In genomic region chr19:50264450-50264849, GRCm38 (mm10) we compare ENCODE assay signal across 9 mouse cellular contexts.
DNase-seq lines count a peak whose midpoint lies in the region; ATAC-seq and TF ChIP-seq lines count a peak whose summit lies in the region.
"Had no signal": no experiment of that assay in that cellular context is flagged by ENCODE, and none has a peak within 500 bp of the region (broad histone marks: within the 10 kb centered on the region; RNA-seq: fewer than 3 reads in every experiment).

No protein-coding gene starts in this region.

- no peak overlapping the region for H3K9ac ChIP-seq in liver, adult 2 months (ENCODE audit: low read depth, low read length)
- H3K9ac ChIP-seq in liver, embryonic 12.5 days: no peak overlapping the region
- H3K9ac ChIP-seq in intestine, embryonic 16.5 days (ENCODE audit: low read depth, low read length): no peak overlapping the region
- H3K9ac ChIP-seq in heart, embryonic 12.5 days: no peak overlapping the region
- H3K9ac ChIP-seq: embryonic facial prominence, embryonic 12.5 days had no signal

- ATAC-seq in liver, embryonic 12.5 days: no peak
- no peak for ATAC-seq in intestine, embryonic 16.5 days
- ATAC-seq in heart, embryonic 12.5 days (ENCODE audit: insufficient number of reproducible peaks, low FRiP score): no peak

- H3K9me3 ChIP-seq in liver, embryonic 12.5 days (replicated peaks): no peaks in the 10 kb centered on the region
- no peaks in the 10 kb centered on the region for H3K9me3 ChIP-seq in intestine, embryonic 16.5 days (ENCODE audit: control insufficient read depth, low read length)
- no peaks in the 10 kb centered on the region for H3K9me3 ChIP-seq in heart, embryonic 12.5 days (replicated peaks)
- H3K9me3 ChIP-seq: embryonic facial prominence, embryonic 12.5 days had no signal

- peak; percentile 23 to 26 for DNase-seq in adrenal gland, adult 18-20 months (ENCODE audit: low spot score in 2 of 2)
- DNase-seq in adrenal gland, adult 8-10 months: no peak
- peak; percentile 3 for DNase-seq in liver, adult 2 months (ENCODE audit: extremely low read depth, low read depth, low spot score)
- peak; percentile 18 to 54 for DNase-seq in adrenal gland, postnatal 36 days
- DNase-seq in layer of hippocampus, adult 2 months (ENCODE audit: low spot score in 2 of 2): peak in 1 of 2 experiments; percentile 43

- WGBS in liver, adult 2 months: 59% methylated on average over 1 of the region's 1 CpGs
- 36% methylated on average over 1 of the region's 1 CpGs for WGBS in liver, embryonic 12.5 days (ENCODE audit: insufficient replicate concordance)
- WGBS in intestine, embryonic 16.5 days: 81% methylated on average over 1 of the region's 1 CpGs
- 73% methylated on average over 1 of the region's 1 CpGs for WGBS in heart, embryonic 12.5 days

- no peaks in the 10 kb centered on the region for H3K79me2 ChIP-seq in liver, adult 2 months (ENCODE audit: control insufficient read depth, insufficient read depth, low read length)

- H3K4me3 ChIP-seq in liver, adult 2 months (ENCODE audit: insufficient read depth, low read depth, low read length): no peak overlapping the region
- no peak overlapping the region for H3K4me3 ChIP-seq in liver, embryonic 12.5 days
- H3K4me3 ChIP-seq in layer of hippocampus, adult 2 months: no peak overlapping the region
- no peak overlapping the region for H3K4me3 ChIP-seq in intestine, embryonic 16.5 days (ENCODE audit: low read length)
- H3K4me3 ChIP-seq in heart, embryonic 12.5 days: no peak overlapping the region
- H3K4me3 ChIP-seq: embryonic facial prominence, embryonic 12.5 days had no signal

- H3K27me3 ChIP-seq in liver, adult 2 months (ENCODE audit: control insufficient read depth, insufficient read depth, low read length): no peaks in the 10 kb centered on the region
- no peaks in the 10 kb centered on the region for H3K27me3 ChIP-seq in liver, embryonic 12.5 days (replicated peaks)
- H3K27me3 ChIP-seq in intestine, embryonic 16.5 days (replicated peaks; ENCODE audit: control insufficient read depth, insufficient read depth, low read length): no peaks in the 10 kb centered on the region
- no peaks in the 10 kb centered on the region; the same call in 1 of the 2 replicates for H3K27me3 ChIP-seq in heart, embryonic 12.5 days (replicated peaks)
- H3K27me3 ChIP-seq: embryonic facial prominence, embryonic 12.5 days had no signal

- no peak overlapping the region for H3K27ac ChIP-seq in liver, adult 2 months (replicated peaks; ENCODE audit: insufficient read depth, low read depth, low read length)
- no peak overlapping the region for H3K27ac ChIP-seq in liver, embryonic 12.5 days
- H3K27ac ChIP-seq in layer of hippocampus, adult 2 months: no peak overlapping the region
- H3K27ac ChIP-seq in intestine, embryonic 16.5 days (ENCODE audit: low read length): no peak overlapping the region
- H3K27ac ChIP-seq in heart, embryonic 12.5 days (ENCODE audit: poor library complexity, severe bottlenecking): no peak overlapping the region
- H3K27ac ChIP-seq: embryonic facial prominence, embryonic 12.5 days had no signal

- TF ChIP-seq POLR2A in liver, adult 2 months (IDR thresholded peaks at IDR 0.05; ENCODE audit: extremely low read depth, insufficient read depth, low read length): no peak

- H3K4me1 ChIP-seq in liver, adult 2 months (ENCODE audit: control insufficient read depth, insufficient read depth, low read length): no peaks in the 10 kb centered on the region
- H3K4me1 ChIP-seq in liver, embryonic 12.5 days: no peaks in the 10 kb centered on the region
- no peaks in the 10 kb centered on the region for H3K4me1 ChIP-seq in intestine, embryonic 16.5 days (ENCODE audit: control insufficient read depth, insufficient read depth, low read length)
- no peaks in the 10 kb centered on the region for H3K4me1 ChIP-seq in heart, embryonic 12.5 days (replicated peaks)
- H3K4me1 ChIP-seq: embryonic facial prominence, embryonic 12.5 days had no signal

- H3K4me2 ChIP-seq in liver, embryonic 12.5 days: no peak overlapping the region
- H3K4me2 ChIP-seq in intestine, embryonic 16.5 days (ENCODE audit: low read depth, low read length): no peak overlapping the region
- no peak overlapping the region for H3K4me2 ChIP-seq in heart, embryonic 12.5 days
- H3K4me2 ChIP-seq: embryonic facial prominence, embryonic 12.5 days had no signal

- TF ChIP-seq CTCF in liver, adult 2 months (IDR thresholded peaks at IDR 0.05; ENCODE audit: low read depth, low read length): no peak
- peak; percentile 74 for TF ChIP-seq CTCF in layer of hippocampus, adult 2 months (conservative IDR thresholded peaks at IDR 0.05)

- no peaks in the 10 kb centered on the region for H3K36me3 ChIP-seq in liver, adult 2 months (ENCODE audit: control insufficient read depth, insufficient read depth, low read length)
- no peaks in the 10 kb centered on the region for H3K36me3 ChIP-seq in liver, embryonic 12.5 days
- H3K36me3 ChIP-seq in intestine, embryonic 16.5 days (ENCODE audit: control insufficient read depth, insufficient read depth, low read length): no peaks in the 10 kb centered on the region
- H3K36me3 ChIP-seq in heart, embryonic 12.5 days: no peaks in the 10 kb centered on the region
- H3K36me3 ChIP-seq: embryonic facial prominence, embryonic 12.5 days had no signal
